Mouse (Mus musculus) left cerebral cortex, postnatal 14 days (tissue): ENCODE measurements at regions not wholly inside any gene's neighbourhood (a gene's known extent, or its start where the extent isn't known, plus 50 kb on each side); places are given as distances from the start of the nearest gene placed in this dataset.

Source experiments
- DNase-seq, 2 experiments: peaks; one replicate each; pipeline ENCODE4 v3.0.0; 2021 to 2022; ENCODE audit warnings: low spot score in 2 of 2, mixed read lengths in 1 of 2
- intact Hi-C: fragments of 180-260 bp; cut with DNase I; formaldehyde crosslinking; loops from one replicate; pipeline ENCODE4 v1.15.1; 2025

- DNase-seq: peak; percentile 20 to 67
- intact Hi-C loops: no loop called here
These were observed 62.9 kb downstream of the Amer3 start for GRCm38 (mm10) chr1:34642304-34642893.

- DNase-seq: peak in 1 of 2 experiments; percentile 13
- intact Hi-C loops: no loop called here
These were observed 74.6 kb downstream of the Amer3 start for GRCm38 (mm10) chr1:34653963-34654644.

- no peak for DNase-seq
- intact Hi-C loops: no loop called here
These were observed 78.0 kb downstream of the Amer3 start for GRCm38 (mm10) chr1:34657481-34657880.

- DNase-seq: peak; percentile 41 to 53
- intact Hi-C loops: no loop called here
These were observed 84.6 kb downstream of the Amer3 start for GRCm38 (mm10) chr1:34663875-34664547.

- intact Hi-C loops: no loop called here
- DNase-seq: peak; percentile 51 to 67
These were observed 85.5 kb downstream of the Amer3 start for GRCm38 (mm10) chr1:34664816-34665511.

GRCm38 (mm10) chr1:34665512-34665854, 86.0 kb downstream of the Amer3 start:
- intact Hi-C loops: no loop called here
- DNase-seq: no peak

- intact Hi-C loops: no loop called here
- DNase-seq: peak; percentile 25 to 31
These were observed 86.8 kb downstream of the Amer3 start for GRCm38 (mm10) chr1:34666226-34666662.

- no peak for DNase-seq
- intact Hi-C loops: no loop called here
These were observed 97.8 kb downstream of the Amer3 start for GRCm38 (mm10) chr1:34677105-34677741.

- DNase-seq: peak; percentile 26 to 36
- intact Hi-C loops: no loop called here
These were observed 98.6 kb downstream of the Amer3 start for GRCm38 (mm10) chr1:34677832-34678733.

- intact Hi-C loops: no loop called here
- no peak for DNase-seq
These were observed 99.2 kb downstream of the Amer3 start for GRCm38 (mm10) chr1:34678734-34679068.

- intact Hi-C loops: no loop called here
- DNase-seq: no peak
These were observed 107.1 kb downstream of the Amer3 start for GRCm38 (mm10) chr1:34686539-34686938.

GRCm38 (mm10) chr1:34696533-34696932, 117.1 kb downstream of the Amer3 start:
- DNase-seq: peak; percentile 37 to 58
- intact Hi-C loops: no loop called here

- intact Hi-C loops: no loop called here
- peak; percentile 37 to 69 for DNase-seq
These were observed 121.0 kb downstream of the Amer3 start for GRCm38 (mm10) chr1:34700237-34701030.

GRCm38 (mm10) chr1:34701436-34701835, 122.0 kb downstream of the Amer3 start:
- DNase-seq: no peak
- intact Hi-C loops: no loop called here

GRCm38 (mm10) chr1:34709089-34709488, 129.6 kb downstream of the Amer3 start:
- peak in 1 of 2 experiments; percentile 72 for DNase-seq
- intact Hi-C loops: no loop called here

- intact Hi-C loops: no loop called here
- no peak for DNase-seq
These were observed 120.2 kb downstream of the Fam168b start for GRCm38 (mm10) chr1:34722674-34723073.

- intact Hi-C loops: no loop called here
- no peak for DNase-seq
These were observed 110.7 kb downstream of the Fam168b start for GRCm38 (mm10) chr1:34732156-34732555.
